Mouse (Mus musculus): ENCODE measurements around the gene Cul4a. TPM values are rescaled to one million over a fixed set of nuclear protein-coding genes. Genes with fewer than 3 reads are reported as not detected.

The Cul4a gene
- total and polyA plus RNA-seq, 2 experiments from 2014 or later: 57.9 to 127 TPM

DNA sequence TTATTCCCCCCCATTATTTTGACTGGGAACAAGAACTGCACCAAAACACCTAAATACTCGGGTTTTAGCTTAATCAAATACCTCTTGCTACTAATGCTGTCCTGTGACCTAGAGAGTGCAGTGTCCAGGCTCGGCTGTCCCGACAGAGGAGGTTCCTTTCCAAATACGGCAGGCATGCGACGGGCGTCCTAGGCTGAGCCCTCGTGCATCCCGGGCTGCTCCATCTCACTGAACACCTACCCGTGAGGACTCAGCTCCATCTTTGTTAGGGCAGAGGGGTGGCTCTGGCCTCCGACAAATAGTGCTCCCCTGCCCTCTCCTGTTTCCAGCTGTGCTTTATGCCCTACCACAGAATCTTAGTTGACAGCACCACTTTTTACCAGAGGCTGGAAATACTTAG lies 6.5 kb downstream of the Cul4a start:
- no peak overlapping the region for H3K4me2 ChIP-seq (ENCODE audit: low read depth, low read length)
- TF ChIP-seq CTCF (IDR thresholded peaks at IDR 0.05; ENCODE audit: low read depth): no peak
- H3K4me3 ChIP-seq (ENCODE audit: low read length): no peak overlapping the region

DNA sequence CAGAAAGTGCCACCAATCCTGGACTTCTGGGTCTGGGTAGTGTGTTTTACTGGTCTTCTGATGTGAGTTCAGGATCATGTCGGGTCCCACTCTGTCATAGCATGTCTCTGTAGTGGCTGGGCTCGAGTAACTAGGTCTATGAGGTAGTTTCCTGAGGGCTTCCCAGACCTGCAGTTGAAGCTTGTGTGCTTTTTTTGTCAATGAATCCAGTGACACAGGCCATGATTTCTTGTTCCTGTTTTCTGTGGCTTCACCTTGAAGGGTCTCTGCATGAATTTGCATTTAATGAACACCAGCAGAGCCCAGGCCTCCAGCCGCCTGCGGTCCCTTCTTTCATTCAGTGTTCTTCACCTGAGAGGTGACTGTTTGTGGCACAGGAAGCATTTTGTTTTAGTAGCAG lies 7.8 kb downstream of the Cul4a start:
- no peak for DNase-seq (ENCODE audit: low spot score)
- Histone ChIP-seq H3K9me3 (ENCODE audit: low read length) (no peaks in the 10 kb centered on the region), H3K36me3 (ENCODE audit: insufficient read depth, low read length) (peaks cover 7% of the 10 kb centered on the region; the same call in 1 of the 2 replicates), H3K27ac (no peak overlapping the region), H3K4me3 (ENCODE audit: low read length) (no peak overlapping the region), H3K4me1 (ENCODE audit: insufficient read depth, low read length) (peaks cover 7% of the 10 kb centered on the region; the same call in 1 of the 2 replicates), H3K4me2 (ENCODE audit: low read depth, low read length) (no peak overlapping the region), H3K9ac (replicated peaks; ENCODE audit: low read length) (no peak overlapping the region), H3K27me3 (ENCODE audit: insufficient read depth, low read length) (no peaks in the 10 kb centered on the region)
- TF ChIP-seq CTCF (IDR thresholded peaks at IDR 0.05; ENCODE audit: low read depth): no peak
- ATAC-seq: no peak
- 90% methylated on average over 4 of the region's 4 CpGs for WGBS

More for the DNA sequence above, 6.5 kb downstream of the Cul4a start:
- no peaks in the 10 kb centered on the region for H3K36me3 ChIP-seq (ENCODE audit: insufficient read depth, low read length)
- H3K27me3 ChIP-seq (ENCODE audit: insufficient read depth, low read length): no peaks in the 10 kb centered on the region
- peaks cover 7% of the 10 kb centered on the region; the same call in 1 of the 2 replicates for H3K4me1 ChIP-seq (ENCODE audit: insufficient read depth, low read length)
- ATAC-seq (0 out of 2 replicates have a peak, but pooled peaks have one; percentile 27), DNase-seq (ENCODE audit: low spot score) (no peak)
- no peak overlapping the region for H3K9ac ChIP-seq (replicated peaks; ENCODE audit: low read length)
- no peak overlapping the region for H3K27ac ChIP-seq
- no peaks in the 10 kb centered on the region for H3K9me3 ChIP-seq (ENCODE audit: low read length)
- 88% methylated on average over 11 of the region's 11 CpGs for WGBS

DNA sequence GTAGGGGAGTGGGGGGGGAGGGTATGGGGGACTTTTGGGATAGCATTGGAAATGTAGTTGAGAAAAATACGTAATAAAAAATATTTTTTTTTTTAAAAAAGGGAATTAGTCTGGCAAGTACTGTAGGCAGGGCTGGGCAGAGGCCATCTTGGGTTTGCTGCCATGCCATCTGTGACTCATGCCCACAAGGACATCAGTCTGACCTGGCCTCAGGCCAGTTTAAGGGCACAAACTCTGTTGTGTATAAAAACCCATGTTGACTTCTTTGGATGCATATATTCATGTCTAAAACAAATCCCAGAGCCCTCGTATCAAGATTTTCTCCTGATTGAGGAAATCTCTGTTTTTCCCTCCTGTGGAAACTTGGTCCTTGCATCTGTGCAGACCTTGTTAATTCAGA lies 11.7 kb downstream of the Cul4a start:
- H3K9me3 ChIP-seq (ENCODE audit: low read length): no peaks in the 10 kb centered on the region
- H3K27me3 ChIP-seq (ENCODE audit: insufficient read depth, low read length): no peaks in the 10 kb centered on the region
- WGBS: 93% methylated on average over 2 of the region's 2 CpGs
- no peak overlapping the region for H3K27ac ChIP-seq
- TF ChIP-seq CTCF (IDR thresholded peaks at IDR 0.05; ENCODE audit: low read depth): no peak
- DNase-seq (ENCODE audit: low spot score): no peak
- H3K4me3 ChIP-seq (ENCODE audit: low read length): no peak overlapping the region
- no peak for ATAC-seq
- H3K36me3 ChIP-seq (ENCODE audit: insufficient read depth, low read length): peaks cover 14% of the 10 kb centered on the region; the same call in 1 of the 2 replicates
- H3K9ac ChIP-seq (replicated peaks; ENCODE audit: low read length): no peak overlapping the region
- no peaks in the 10 kb centered on the region for H3K4me1 ChIP-seq (ENCODE audit: insufficient read depth, low read length)
- no peak overlapping the region for H3K4me2 ChIP-seq (ENCODE audit: low read depth, low read length)

DNA sequence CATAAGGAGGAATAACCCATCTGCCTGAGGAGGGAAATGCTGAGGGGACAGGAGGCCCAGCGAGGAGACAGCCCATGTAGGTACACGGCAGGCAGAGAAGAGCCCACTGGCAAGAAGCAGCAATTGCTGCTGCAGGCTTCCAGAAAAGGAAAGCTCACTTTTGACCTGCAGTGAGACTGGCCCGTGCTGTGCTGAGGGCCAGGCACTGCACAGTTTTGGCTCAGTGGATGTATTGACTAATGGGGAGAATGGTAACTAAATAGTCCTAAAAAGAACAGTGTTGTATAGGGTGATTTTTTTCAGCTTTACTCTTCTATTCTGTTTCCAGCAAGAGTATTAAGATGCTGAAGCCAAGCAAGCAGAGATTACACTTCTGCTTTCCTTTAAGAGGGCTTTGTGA lies 13.1 kb downstream of the Cul4a start:
- peaks cover 17% of the 10 kb centered on the region for H3K36me3 ChIP-seq (ENCODE audit: insufficient read depth, low read length)
- H3K9ac ChIP-seq (replicated peaks; ENCODE audit: low read length): no peak overlapping the region
- H3K9me3 ChIP-seq (ENCODE audit: low read length): no peaks in the 10 kb centered on the region
- 82% methylated on average over 3 of the region's 3 CpGs for WGBS
- H3K27ac ChIP-seq: no peak overlapping the region
- no peaks in the 10 kb centered on the region for H3K27me3 ChIP-seq (ENCODE audit: insufficient read depth, low read length)
- H3K4me2 ChIP-seq (ENCODE audit: low read depth, low read length): no peak overlapping the region
- ATAC-seq (no peak), DNase-seq (ENCODE audit: low spot score) (no peak)
- TF ChIP-seq CTCF (IDR thresholded peaks at IDR 0.05; ENCODE audit: low read depth): no peak
- no peaks in the 10 kb centered on the region for H3K4me1 ChIP-seq (ENCODE audit: insufficient read depth, low read length)
- no peak overlapping the region for H3K4me3 ChIP-seq (ENCODE audit: low read length)

DNA sequence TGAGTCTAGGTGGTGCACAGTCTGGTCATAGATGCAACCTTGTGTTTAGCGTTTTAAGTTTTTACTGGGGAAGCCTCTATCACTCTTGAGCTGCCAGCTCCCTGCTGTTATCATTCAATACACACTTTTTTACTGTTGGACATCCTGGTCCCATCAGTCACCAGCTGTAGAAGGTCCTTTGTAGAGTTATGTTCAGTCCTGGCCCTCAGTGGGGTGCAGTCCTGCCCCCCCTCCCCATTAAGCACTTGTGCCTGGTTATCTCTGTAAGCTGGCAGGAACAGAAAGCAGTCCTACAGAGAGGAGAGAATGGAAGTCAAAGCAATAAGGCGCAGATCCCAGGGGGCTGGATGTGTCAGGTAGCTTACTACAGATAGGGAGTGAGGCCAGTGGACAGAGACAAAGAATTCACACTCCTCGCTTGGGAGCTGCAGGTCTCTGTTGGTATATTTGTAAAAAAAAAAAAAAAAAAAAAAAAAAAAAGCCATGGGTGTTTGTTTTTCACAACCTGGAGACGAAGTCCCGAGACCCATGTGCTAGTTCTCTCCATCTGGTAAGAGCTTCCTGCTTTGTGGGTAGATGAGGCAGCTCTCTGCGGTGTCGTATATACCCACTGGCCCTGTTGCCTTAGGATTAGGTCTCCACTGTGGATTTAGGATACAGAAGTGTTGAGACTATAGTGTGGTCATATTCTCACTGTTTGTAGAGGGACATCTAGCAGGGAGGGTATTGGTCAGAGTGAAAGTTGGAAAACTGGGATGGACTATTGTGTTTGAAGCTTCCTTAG lies 15.7 kb downstream of the Cul4a start:
- H3K9me3 ChIP-seq (ENCODE audit: low read length): no peaks in the 10 kb centered on the region
- no peaks in the 10 kb centered on the region for H3K27me3 ChIP-seq (ENCODE audit: insufficient read depth, low read length)
- H3K27ac ChIP-seq: no peak overlapping the region
- no peak overlapping the region for H3K9ac ChIP-seq (replicated peaks; ENCODE audit: low read length)
- no peak overlapping the region for H3K4me3 ChIP-seq (ENCODE audit: low read length)
- H3K4me2 ChIP-seq (ENCODE audit: low read depth, low read length): no peak overlapping the region
- TF ChIP-seq CTCF (IDR thresholded peaks at IDR 0.05; ENCODE audit: low read depth): no peak
- WGBS: 86% methylated on average over 7 of the region's 7 CpGs
- ATAC-seq: no peak
- DNase-seq (ENCODE audit: low spot score): no peak
- no peaks in the 10 kb centered on the region for H3K4me1 ChIP-seq (ENCODE audit: insufficient read depth, low read length)
- H3K36me3 ChIP-seq (ENCODE audit: insufficient read depth, low read length): peaks cover 34% of the 10 kb centered on the region

DNA sequence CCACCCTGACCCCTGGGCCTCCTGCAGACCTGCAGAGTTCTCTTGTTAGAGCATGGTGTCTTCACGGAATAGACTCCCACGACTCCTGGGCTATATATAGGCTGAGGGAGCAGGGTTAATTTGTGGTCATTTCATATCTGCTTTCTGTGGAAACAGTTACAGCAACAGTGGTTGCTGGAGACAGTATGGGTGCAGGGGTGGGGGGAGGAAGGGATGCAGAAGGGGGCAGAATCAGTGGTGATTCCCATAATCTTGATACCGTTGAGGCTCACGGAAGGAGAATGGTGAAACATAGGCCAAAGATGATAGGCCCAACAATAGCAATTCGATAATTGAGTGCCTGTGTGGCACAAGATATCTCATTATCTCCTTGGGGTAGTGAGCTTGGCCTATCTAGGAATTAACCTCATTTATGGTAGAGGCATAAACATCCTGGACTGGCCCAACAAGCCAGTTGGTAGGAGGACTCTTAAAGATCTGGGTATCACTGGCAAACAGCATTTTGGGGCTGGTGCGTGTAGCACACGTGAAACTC lies 17.5 kb downstream of the Cul4a start:
- Histone ChIP-seq H3K4me3 (ENCODE audit: low read length) (no peak overlapping the region), H3K36me3 (ENCODE audit: insufficient read depth, low read length) (peaks cover 42% of the 10 kb centered on the region), H3K27me3 (ENCODE audit: insufficient read depth, low read length) (no peaks in the 10 kb centered on the region), H3K27ac (no peak overlapping the region), H3K4me2 (ENCODE audit: low read depth, low read length) (no peak overlapping the region), H3K9me3 (ENCODE audit: low read length) (no peaks in the 10 kb centered on the region), H3K9ac (replicated peaks; ENCODE audit: low read length) (no peak overlapping the region), H3K4me1 (ENCODE audit: insufficient read depth, low read length) (no peaks in the 10 kb centered on the region)
- WGBS: 95% methylated on average over 7 of the region's 7 CpGs
- ATAC-seq (no peak), DNase-seq (ENCODE audit: low spot score) (no peak)
- no peak for TF ChIP-seq CTCF (IDR thresholded peaks at IDR 0.05; ENCODE audit: low read depth)

DNA sequence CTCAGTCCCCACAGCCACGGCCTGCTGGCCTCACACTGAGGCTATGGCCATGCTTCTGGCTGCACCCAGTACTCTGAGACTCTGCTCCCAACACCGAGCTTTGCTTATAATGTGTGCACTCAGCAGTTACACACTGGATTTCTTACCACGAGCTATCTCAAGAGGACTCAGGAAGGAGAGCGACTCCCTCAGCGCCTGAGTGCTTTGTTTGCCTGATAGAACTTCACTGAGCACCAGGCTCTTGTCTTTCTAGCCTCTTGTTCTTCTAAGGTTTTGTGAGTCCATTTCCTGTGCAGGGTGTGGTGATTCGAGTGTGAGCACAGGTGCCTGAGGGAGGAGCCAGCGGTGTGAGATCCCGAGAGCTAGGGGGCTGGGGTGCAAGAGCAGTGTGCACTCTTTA lies 19.5 kb downstream of the Cul4a start:
- WGBS: 93% methylated on average over 8 of the region's 8 CpGs
- DNase-seq (ENCODE audit: low spot score): no peak
- H3K36me3 ChIP-seq (ENCODE audit: insufficient read depth, low read length): peaks cover 51% of the 10 kb centered on the region
- H3K4me3 ChIP-seq (ENCODE audit: low read length): no peak overlapping the region
- H3K9ac ChIP-seq (replicated peaks; ENCODE audit: low read length): no peak overlapping the region
- no peak overlapping the region for H3K27ac ChIP-seq
- no peak overlapping the region for H3K4me2 ChIP-seq (ENCODE audit: low read depth, low read length)
- no peak for ATAC-seq
- H3K9me3 ChIP-seq (ENCODE audit: low read length): no peaks in the 10 kb centered on the region
- no peaks in the 10 kb centered on the region for H3K27me3 ChIP-seq (ENCODE audit: insufficient read depth, low read length)
- H3K4me1 ChIP-seq (ENCODE audit: insufficient read depth, low read length): no peaks in the 10 kb centered on the region
- TF ChIP-seq CTCF (IDR thresholded peaks at IDR 0.05; ENCODE audit: low read depth): no peak

Measured in hindbrain, postnatal 0 days (tissue).